Mouse (Mus musculus) subcutaneous adipose tissue, adult 2 months (tissue): Measurements from ENCODE around the gene Hal. TPM values are rescaled to one million over a fixed set of nuclear protein-coding genes. Genes with fewer than 3 reads are reported as not detected.

Experiments
- polyA plus RNA-seq: library from polyadenylated mRNA; depleted of rRNA; stranded (reverse); fragments of >200 nt; gene quantifications from 2 replicates; pipeline ENCODE4 v1.2.3, GENCODE M21; 2012; ENCODE audit warnings: low replicate concordance; rRNA removed

The Hal gene
- 0.18 and 0.33 TPM in 2 replicates for polyA plus RNA-seq

DNA sequence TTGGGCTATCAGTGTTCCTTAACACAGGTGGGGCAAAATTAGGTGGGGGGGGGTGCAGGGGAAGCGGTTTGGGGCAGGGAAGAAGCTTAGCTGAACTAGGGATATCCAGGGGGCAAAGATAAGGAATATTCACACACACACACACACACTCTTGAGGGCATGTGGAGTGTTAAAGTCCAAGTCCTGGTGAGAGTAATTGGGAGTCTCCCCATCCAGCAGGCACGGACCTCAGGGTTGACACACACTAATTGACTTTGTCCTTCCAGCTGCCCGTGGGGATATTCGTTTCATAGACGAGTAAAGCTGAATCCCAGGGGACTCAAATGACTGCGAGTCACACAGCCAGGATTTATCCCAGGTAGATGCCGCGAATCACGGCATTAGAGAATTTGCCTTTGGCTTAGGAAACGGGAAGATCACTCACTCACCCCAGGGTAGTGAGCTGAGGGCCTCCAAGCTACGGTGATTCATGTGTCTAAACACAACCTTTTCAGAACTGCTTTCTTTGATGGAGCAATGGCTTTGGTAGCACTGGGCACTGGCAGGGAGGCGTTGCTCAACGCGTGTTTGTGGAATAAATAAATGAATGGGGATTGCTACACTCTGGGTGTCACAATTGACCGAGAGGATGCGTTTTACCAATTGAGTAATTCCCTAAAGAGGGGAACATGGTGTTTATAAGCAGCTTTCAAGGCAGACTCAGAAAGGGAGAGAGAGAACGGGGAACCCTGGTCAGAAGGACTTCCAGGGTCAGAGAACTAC, at the start of gene Hal:
Gene Hal, plus strand, starts transcription at position 703 of the 762 bp plus-strand sequence.

DNA sequence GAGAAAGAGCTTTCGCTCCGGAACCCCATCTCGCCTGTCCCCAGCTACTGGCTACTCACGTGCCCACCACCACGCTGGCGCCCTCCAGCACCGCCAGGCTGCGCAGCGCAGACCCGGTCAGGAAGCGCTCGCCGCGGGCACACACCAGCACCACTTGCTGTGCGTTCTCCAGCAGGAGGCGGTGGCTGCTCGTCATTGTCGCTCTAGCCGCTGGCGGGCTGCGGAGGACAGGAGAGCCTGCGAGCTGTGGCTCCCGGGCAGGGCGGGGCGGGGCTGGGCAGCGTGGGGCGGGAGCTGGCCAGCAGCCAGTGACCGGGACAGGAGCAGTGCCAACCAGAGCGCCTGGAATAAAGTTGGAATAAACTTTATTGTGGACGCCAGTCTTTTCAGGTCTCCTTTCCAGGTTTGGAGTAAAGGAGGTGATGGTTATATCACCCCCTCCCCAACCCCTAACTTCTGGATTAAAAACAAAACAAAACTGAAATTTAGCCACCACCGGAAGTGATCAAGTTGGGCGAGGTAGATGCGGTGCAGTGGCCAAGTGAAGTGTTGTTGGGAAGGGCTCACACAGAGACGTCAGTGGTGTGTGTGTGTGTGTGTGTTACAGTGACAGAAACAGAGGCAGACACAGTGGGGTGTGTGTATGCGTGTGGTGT, 51.3 kb downstream of the Hal start, which contains the start of gene Amdhd1:
Gene Amdhd1, minus strand, starts transcription at position 259 of the 656 bp plus-strand sequence.

DNA sequence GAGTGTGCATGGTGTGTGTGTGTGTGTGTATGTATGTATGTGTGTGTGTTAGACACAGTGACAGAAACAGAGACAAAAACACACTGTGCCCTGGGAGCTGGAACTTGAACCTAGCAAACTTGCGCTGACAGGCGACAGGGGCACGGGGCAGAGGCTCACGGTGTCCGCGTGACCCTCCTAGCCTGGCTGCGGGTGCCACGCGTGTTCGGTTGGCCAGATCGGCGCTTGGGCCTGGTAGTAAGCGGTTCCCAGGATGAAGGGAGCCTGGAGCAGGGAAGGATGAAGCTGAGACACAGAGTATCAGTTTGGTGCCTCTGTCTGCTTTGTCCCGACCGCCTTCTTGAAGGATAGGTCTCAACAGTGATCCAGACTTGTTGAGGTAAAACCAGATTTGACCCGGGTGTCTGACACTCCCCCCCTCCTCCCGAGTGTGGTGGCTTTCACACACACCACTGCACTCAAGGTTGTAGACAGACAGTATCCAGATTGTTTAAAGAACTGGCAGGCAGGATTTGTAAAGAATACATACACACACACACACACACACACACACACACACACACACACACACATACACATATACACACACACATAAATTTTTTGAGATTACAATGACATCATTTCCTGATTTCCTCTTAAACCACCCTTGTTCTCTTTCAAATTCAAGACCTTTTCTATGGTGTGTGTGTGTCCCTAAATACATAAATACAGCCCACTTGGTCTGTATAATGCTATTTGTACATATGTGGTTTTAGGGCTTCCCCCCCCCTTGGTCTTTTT, 52.1 kb downstream of the Hal start, which contains the start of gene Ccdc38:
Gene Ccdc38, plus strand, starts transcription at position 202 of the 780 bp plus-strand sequence.

Other genes with a start within 250 kb of the Hal start
- 46.2 and 49.4 TPM in 2 replicates for gene Elk3, start 177.6 kb upstream of the Hal start, polyA plus RNA-seq
- 55.1 and 92.3 TPM in 2 replicates for gene Lta4h, start 35.4 kb upstream of the Hal start, polyA plus RNA-seq
- gene Amdhd1, start 51.3 kb downstream of the Hal start, polyA plus RNA-seq: 0.06 and 0.71 TPM in 2 replicates
- not detected in 2 replicates for gene Ccdc38, start 51.9 kb downstream of the Hal start, polyA plus RNA-seq
- gene Snrpf, start 100.9 kb downstream of the Hal start, polyA plus RNA-seq: 13.1 and 46.4 TPM in 2 replicates
- gene Ntn4, start 151.9 kb downstream of the Hal start, polyA plus RNA-seq: 6.2 and 13.3 TPM in 2 replicates